Mouse (Mus musculus) heart, embryonic 12.5 days (tissue): ENCODE results near the gene Epha2. TPM values are rescaled to one million over a fixed set of nuclear protein-coding genes. Genes with fewer than 3 reads are reported as not detected.

ENCODE experiments used
- ATAC-seq: fragments of 200-750 bp; cut with Nextera tagmentation; 2 replicates; pipeline ENCODE4 v1.8.0; 2017; ENCODE audit warnings: moderate TSS enrichment, moderate library complexity; ENCODE audit not compliant: insufficient number of reproducible peaks, low FRiP score
- H3K27ac ChIP-seq: fragments of 300-500 bp; sonication (generic); 2 replicates; pipeline ENCODE4 v1.5.1; 2016; ENCODE audit warnings: mild to moderate bottlenecking, moderate library complexity; ENCODE audit not compliant: poor library complexity, severe bottlenecking
- H3K27me3 ChIP-seq: fragments of 300-500 bp; sonication (generic); replicated peaks from 2 replicates; pipeline ENCODE4 v1.6.1; 2016; ENCODE audit warnings: mild to moderate bottlenecking, moderate library complexity
- H3K36me3 ChIP-seq: fragments of 300-500 bp; sonication (generic); 2 replicates; pipeline ENCODE4 v1.6.1; 2016; ENCODE audit warnings: mild to moderate bottlenecking, moderate library complexity
- H3K4me1 ChIP-seq: fragments of 300-500 bp; sonication (generic); replicated peaks from 2 replicates; pipeline ENCODE4 v1.6.1; 2016; ENCODE audit warnings: mild to moderate bottlenecking
- H3K4me2 ChIP-seq: fragments of 300-500 bp; sonication (generic); 2 replicates; pipeline ENCODE4 v1.6.1; 2016; ENCODE audit warnings: mild to moderate bottlenecking, moderate library complexity
- H3K4me3 ChIP-seq: fragments of 300-500 bp; sonication (generic); 2 replicates; pipeline ENCODE4 v1.5.1; 2016; ENCODE audit warnings: mild to moderate bottlenecking
- H3K9ac ChIP-seq: fragments of 300-500 bp; sonication (generic); 2 replicates; pipeline ENCODE4 v1.6.1; 2016; ENCODE audit warnings: mild to moderate bottlenecking, moderate library complexity
- H3K9me3 ChIP-seq: fragments of 300-500 bp; sonication (generic); replicated peaks from 2 replicates; pipeline ENCODE4 v1.6.1; 2016; ENCODE audit warnings: mild to moderate bottlenecking, moderate library complexity
- WGBS: fragments of 180-500 bp; shearing (Covaris S2); methylation state at CpG from one replicate; pipeline ENCODE4 v1.1.7; 2016; 5-methylcytosine and 5-hydroxymethylcytosine counted together
- polyA plus RNA-seq: library from polyadenylated mRNA; unstranded; fragments of >200 nt; fragmentation: Nextera tagmentation; extraction: Ambion mirVana; gene quantifications from 2 replicates; pipeline ENCODE4 v1.2.1, GENCODE M21; 2016

Gene Epha2
- polyA plus RNA-seq, 1 experiment from 2014 or later, result 5.3 TPM

DNA sequence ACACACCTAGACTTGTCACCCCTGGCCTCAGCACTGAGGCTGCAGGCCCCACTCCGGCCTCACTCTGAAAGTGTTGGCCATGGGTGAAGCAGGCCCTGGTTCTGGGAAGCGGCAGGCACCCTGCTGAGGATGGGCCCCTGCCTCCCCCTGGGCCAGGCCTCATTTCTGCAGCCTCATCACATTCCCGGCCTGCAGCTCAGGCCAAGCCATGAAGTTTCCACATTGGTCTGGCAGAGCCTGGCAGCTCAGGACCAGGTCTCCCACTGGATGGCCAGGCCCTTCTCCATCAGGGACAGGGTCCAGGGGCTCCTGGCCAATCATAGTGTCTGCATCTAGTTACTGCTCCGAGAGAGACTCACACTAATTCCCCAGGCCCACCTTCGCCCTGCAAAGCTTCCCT, 33.7 kb downstream of the Epha2 start:
- H3K4me2 ChIP-seq, result no peak overlapping the region
- H3K4me1 ChIP-seq, result peaks cover 49% of the 10 kb centered on the region
- no peaks in the 10 kb centered on the region for H3K9me3 ChIP-seq
- no peak overlapping the region for H3K4me3 ChIP-seq
- H3K27ac ChIP-seq, result peak overlapping the region; percentile 29; the same call in 1 of the 2 replicates
- H3K36me3 ChIP-seq, result no peaks in the 10 kb centered on the region
- ATAC-seq, result no peak
- WGBS, result 67% methylated on average over 5 of the region's 5 CpGs
- H3K27me3 ChIP-seq, result no peaks in the 10 kb centered on the region
- H3K9ac ChIP-seq, result 0 out of 2 replicates have a peak overlapping the region, but pooled peaks have one; percentile 38

DNA sequence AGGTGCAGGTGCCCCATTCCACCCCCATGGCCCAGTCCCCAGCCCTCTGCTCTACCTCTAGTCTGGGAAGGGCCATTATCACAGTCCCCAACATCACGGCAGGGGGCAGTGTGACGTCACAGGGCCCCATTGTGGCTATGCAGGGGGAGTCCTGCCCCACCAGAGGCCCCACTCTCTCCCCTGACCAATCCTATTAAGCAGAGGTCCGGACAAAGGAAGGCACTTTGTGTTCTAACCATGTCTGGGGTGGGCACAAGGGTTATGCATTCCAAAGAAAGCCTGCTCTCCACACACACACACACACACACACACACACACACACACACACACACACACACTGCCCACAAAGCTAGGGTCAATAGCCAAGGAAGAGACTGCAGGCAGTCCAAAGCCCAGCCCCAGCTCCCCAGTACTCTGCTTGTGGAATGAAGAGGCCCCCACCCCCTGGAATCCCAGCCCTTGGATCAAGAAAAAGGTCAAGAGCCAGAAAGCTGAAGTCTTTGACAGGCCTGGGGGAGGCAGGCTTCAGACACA, 34.3 kb downstream of the Epha2 start:
- 27% methylated on average over 3 of the region's 3 CpGs for WGBS
- Histone ChIP-seq H3K27me3 (no peaks in the 10 kb centered on the region), H3K36me3 (no peaks in the 10 kb centered on the region), H3K9ac (no peak overlapping the region), H3K9me3 (no peaks in the 10 kb centered on the region), H3K27ac (peak overlapping the region; percentile 29), H3K4me2 (no peak overlapping the region), H3K4me3 (no peak overlapping the region), H3K4me1 (peaks cover 49% of the 10 kb centered on the region)
- 0 out of 2 replicates have a peak, but pooled peaks have one; percentile 24 for ATAC-seq

DNA sequence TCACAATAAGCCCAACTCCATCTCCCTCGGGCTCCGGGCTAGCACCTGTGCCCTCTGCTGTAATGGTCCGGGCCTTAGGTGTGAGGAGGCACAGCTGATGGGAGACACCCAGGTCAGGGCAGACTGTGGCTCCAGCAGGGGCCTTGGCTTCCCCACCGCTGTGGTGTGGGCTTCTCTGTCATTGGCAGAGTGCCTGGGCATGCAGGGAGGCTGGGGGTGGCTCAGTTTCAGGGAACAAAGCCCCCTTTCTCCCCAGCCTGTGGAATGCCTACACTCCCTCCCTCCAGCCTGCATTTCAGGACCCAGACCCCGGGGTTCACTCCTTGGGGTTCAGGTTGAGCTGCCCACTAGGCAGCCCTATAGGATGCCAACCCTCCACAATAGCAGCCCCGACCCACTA, 35.2 kb downstream of the Epha2 start:
- no peaks in the 10 kb centered on the region for H3K36me3 ChIP-seq
- H3K4me3 ChIP-seq, result no peak overlapping the region
- H3K9me3 ChIP-seq, result no peaks in the 10 kb centered on the region
- 71% methylated on average over 6 of the region's 6 CpGs for WGBS
- H3K9ac ChIP-seq, result no peak overlapping the region
- H3K4me1 ChIP-seq, result peaks cover 49% of the 10 kb centered on the region
- ATAC-seq, result no peak
- H3K4me2 ChIP-seq, result no peak overlapping the region
- no peaks in the 10 kb centered on the region for H3K27me3 ChIP-seq
- H3K27ac ChIP-seq, result no peak overlapping the region; the same call in 1 of the 2 replicates

DNA sequence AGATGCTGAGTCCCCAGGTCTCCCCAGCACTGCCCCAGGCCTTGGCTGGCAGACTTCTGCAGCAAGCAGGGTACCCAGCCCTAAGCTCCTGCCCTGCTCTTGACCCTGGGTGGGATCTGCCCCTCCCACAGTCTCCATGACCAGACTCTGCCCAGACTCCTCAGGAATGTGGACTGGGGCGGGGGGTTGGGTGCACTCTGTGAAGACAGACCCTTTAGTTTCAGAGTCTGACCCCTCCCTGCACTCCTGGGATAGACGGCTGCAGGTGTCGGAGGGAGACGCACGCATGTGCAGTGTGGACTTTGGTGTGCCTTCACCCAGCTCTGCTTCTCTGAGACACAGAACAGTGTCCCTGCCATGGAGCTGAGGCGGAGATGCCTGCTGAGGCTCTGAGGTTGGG, 36.9 kb downstream of the Epha2 start:
- no peaks in the 10 kb centered on the region for H3K9me3 ChIP-seq
- peak overlapping the region; percentile 2 for H3K27ac ChIP-seq
- H3K4me3 ChIP-seq, result no peak overlapping the region
- no peaks in the 10 kb centered on the region for H3K27me3 ChIP-seq
- no peaks in the 10 kb centered on the region for H3K36me3 ChIP-seq
- 0 out of 2 replicates have a peak overlapping the region, but pooled peaks have one; percentile 13 for H3K4me2 ChIP-seq
- no peak for ATAC-seq
- WGBS, result 30% methylated on average over 6 of the region's 6 CpGs
- peak overlapping the region; percentile 9; the same call in 1 of the 2 replicates for H3K9ac ChIP-seq
- H3K4me1 ChIP-seq, result peaks cover 49% of the 10 kb centered on the region

DNA sequence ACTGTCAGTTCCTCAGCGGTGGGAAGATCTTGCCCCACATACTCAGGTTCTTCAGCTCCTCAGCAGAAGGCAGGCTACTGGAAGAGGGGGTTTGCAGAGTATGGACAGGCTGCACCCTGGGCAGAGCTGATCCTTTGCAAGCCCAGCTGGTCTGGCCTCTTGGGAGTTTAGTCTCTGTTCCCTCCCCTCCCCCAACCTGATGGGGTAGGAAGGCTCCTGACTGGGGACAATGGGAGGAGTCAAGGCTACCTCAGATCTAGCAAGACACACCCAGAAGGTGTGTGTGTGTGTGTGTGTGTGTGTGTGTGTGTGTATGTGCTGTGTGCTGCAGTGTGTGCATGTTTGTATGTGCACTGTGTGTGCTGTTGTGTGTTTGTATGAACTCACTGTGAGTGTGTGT, 37.8 kb downstream of the Epha2 start:
- Histone ChIP-seq H3K9me3 (no peaks in the 10 kb centered on the region), H3K4me3 (no peak overlapping the region), H3K9ac (no peak overlapping the region), H3K27ac (no peak overlapping the region), H3K4me2 (no peak overlapping the region), H3K27me3 (no peaks in the 10 kb centered on the region), H3K36me3 (no peaks in the 10 kb centered on the region), H3K4me1 (peaks cover 46% of the 10 kb centered on the region)
- 30% methylated on average over 1 of the region's 1 CpGs for WGBS
- ATAC-seq, result no peak

DNA sequence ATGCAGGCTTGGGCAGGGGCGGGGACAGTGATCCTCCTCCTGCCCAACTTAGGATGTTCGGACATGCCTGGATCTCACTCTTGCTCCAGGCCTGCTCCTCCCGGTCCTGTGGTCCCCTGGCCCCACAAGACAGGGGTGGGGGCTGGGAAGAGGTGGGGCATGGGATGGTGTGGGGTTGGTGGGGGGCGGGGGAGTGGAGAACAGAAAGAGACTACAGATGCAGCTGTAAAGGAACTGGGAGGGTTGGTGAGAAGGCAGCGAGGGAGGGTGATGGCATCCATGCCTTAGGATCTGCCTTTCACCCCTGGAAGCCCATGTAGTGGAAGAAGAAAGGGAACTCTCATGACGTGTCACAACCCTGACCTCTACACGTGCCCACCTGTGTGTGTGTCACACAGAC, 40.4 kb downstream of the Epha2 start:
- Histone ChIP-seq H3K4me1 (peaks cover 22% of the 10 kb centered on the region), H3K27me3 (no peaks in the 10 kb centered on the region), H3K27ac (no peak overlapping the region), H3K9me3 (peaks cover under 1% of the 10 kb centered on the region; the same call in 1 of the 2 replicates), H3K36me3 (no peaks in the 10 kb centered on the region), H3K9ac (no peak overlapping the region), H3K4me3 (no peak overlapping the region), H3K4me2 (no peak overlapping the region)
- ATAC-seq, result no peak
- 67% methylated on average over 7 of the region's 7 CpGs for WGBS

DNA sequence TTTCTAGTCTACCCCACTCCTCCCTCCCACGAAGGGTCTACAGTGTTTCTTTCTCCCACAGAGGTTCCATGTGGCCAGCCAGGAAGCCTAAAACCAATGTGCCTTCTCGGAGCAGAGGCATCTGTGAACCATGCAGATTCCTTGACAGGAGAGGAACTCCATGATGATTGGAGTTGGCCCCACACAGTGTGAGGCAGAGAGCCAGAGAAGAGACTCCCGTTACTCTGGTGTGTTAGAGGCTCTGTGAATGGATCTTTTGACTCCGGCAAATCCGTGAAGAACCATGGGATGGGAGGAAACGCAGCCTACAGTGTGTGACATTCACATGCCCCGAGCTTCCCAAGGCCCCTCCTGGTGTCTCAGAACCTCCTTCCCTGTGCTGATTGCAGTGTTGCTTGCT, 42.5 kb downstream of the Epha2 start:
- ATAC-seq, result no peak
- Histone ChIP-seq H3K9me3 (peaks cover 6% of the 10 kb centered on the region; the same call in 1 of the 2 replicates), H3K27me3 (no peaks in the 10 kb centered on the region), H3K4me2 (no peak overlapping the region), H3K4me3 (no peak overlapping the region), H3K4me1 (peaks cover 19% of the 10 kb centered on the region), H3K27ac (no peak overlapping the region), H3K9ac (no peak overlapping the region), H3K36me3 (no peaks in the 10 kb centered on the region)
- WGBS, result 66% methylated on average over 7 of the region's 7 CpGs

DNA sequence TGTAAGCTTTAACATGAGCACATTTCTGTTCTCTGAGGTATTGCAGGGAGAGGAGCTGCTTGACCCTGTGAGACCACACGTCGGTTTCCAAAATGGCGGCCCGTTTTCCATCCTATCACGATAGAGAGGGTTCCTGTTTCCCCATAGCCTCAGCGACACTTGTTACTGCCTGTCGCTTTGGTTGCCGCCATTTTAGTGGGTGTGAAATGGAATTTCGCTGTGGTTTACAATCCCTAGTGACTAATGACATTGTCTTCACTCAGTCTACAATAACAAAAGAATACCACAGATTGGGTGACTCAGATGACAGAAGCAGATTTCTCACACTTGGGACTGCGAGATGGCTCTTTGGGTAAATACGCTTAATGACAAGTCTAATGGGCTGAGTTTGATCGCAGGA, 44.2 kb downstream of the Epha2 start:
- no peaks in the 10 kb centered on the region for H3K36me3 ChIP-seq
- ATAC-seq, result no peak
- H3K27me3 ChIP-seq, result no peaks in the 10 kb centered on the region
- no peak overlapping the region for H3K4me3 ChIP-seq
- peaks cover 6% of the 10 kb centered on the region; the same call in 1 of the 2 replicates for H3K9me3 ChIP-seq
- no peak overlapping the region for H3K27ac ChIP-seq
- peaks cover 9% of the 10 kb centered on the region for H3K4me1 ChIP-seq
- H3K4me2 ChIP-seq, result no peak overlapping the region
- no peak overlapping the region for H3K9ac ChIP-seq
- 88% methylated on average over 12 of the region's 12 CpGs for WGBS

DNA sequence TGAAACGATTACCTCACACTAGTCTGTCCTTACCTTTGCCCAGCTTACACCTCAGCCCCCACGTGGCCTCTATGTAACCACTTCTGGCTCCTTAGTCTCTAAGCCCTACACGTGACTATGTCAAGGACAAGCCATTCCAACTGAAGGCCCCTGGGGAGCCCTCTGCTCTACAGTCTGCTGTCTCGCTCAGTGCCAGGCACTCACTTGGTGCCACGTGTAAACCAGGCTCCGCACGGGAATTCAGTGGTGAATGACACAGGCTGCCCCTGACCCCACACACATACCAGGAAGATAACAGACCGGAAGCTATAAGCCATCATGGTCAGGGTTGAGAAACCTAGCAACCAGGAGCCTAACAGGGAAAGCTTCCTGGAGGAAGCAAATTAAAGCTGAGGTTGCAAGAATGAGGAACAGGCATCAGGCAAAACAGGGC, 46.3 kb downstream of the Epha2 start:
- ATAC-seq, result 0 out of 2 replicates have a peak, but pooled peaks have one; percentile 52
- no peak overlapping the region for H3K9ac ChIP-seq
- H3K27ac ChIP-seq, result no peak overlapping the region
- H3K4me1 ChIP-seq, result peaks cover 13% of the 10 kb centered on the region
- no peak overlapping the region for H3K4me2 ChIP-seq
- WGBS, result 27% methylated on average over 8 of the region's 8 CpGs
- no peaks in the 10 kb centered on the region for H3K27me3 ChIP-seq
- no peak overlapping the region for H3K4me3 ChIP-seq
- H3K9me3 ChIP-seq, result peaks cover 6% of the 10 kb centered on the region; the same call in 1 of the 2 replicates
- H3K36me3 ChIP-seq, result no peaks in the 10 kb centered on the region

DNA sequence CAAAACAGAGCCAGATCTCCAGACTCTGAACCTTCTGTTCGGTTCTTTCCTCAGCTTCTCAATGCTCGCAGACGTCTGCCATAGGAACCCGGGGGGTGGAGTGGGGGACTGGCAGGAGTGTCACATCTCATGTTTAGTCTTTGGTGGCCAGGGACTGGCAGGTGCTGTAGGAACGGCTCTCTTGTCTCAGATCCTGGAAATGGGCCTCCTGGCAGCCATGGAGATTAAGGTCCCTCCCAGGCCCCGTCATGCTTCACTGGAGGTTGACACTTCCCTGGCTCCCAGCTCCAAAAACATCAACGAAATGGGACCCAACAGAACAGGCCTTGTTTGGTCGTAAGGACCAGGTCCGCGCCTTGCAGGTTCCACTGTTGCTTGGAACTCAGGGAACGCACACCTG, 47.6 kb downstream of the Epha2 start:
- Histone ChIP-seq H3K4me2 (no peak overlapping the region), H3K9ac (no peak overlapping the region), H3K9me3 (peaks cover 6% of the 10 kb centered on the region; the same call in 1 of the 2 replicates), H3K36me3 (no peaks in the 10 kb centered on the region), H3K27ac (no peak overlapping the region), H3K4me3 (no peak overlapping the region), H3K27me3 (no peaks in the 10 kb centered on the region), H3K4me1 (peaks cover 13% of the 10 kb centered on the region)
- 72% methylated on average over 11 of the region's 11 CpGs for WGBS
- ATAC-seq, result no peak

DNA sequence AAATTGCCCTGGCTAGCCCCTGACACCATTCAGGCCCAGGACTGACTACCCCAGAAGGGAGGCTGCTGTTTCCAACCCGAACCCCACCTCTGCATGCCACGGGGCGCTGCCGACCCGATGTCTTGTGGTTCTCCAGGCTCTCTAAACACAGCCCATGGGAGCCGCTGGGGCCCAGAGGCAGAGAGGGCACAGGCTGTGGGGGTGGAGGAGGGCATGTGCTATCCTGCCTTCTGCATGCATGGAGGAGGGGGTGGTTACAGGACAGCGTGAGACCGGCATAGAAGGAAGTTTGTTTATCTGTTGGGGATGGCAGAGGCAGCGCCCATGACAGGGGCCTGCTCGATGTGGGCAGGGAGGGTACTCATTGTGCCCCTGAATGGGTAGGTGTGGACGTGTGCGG, 49.0 kb downstream of the Epha2 start:
- no peaks in the 10 kb centered on the region for H3K27me3 ChIP-seq
- 73% methylated on average over 12 of the region's 12 CpGs for whole genome bisulfite sequencing

DNA sequence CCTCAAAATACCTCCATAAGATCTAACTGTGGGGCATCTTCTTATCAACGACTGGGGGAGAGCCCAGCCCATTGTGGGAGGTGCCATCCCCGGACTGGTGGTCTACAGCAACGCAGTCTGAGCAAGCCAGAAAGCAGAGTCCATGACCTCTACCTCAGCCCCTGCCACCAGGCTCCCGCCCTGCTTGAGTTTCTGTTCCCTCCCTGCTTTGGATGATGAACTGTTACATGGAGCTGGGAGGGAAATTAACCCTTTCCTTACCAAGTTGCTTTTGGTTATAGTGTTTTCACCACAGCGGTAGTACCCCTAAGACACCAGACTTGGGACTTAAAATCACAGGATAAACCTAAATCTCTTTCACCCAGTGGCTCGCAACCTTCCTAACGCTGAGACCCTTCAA, 50.9 kb downstream of the Epha2 start:
- Histone ChIP-seq H3K9me3 (no peaks in the 10 kb centered on the region; the same call in 1 of the 2 replicates), H3K4me1 (peaks cover 16% of the 10 kb centered on the region), H3K36me3 (no peaks in the 10 kb centered on the region), H3K9ac (no peak overlapping the region), H3K27me3 (no peaks in the 10 kb centered on the region), H3K4me3 (no peak overlapping the region), H3K4me2 (no peak overlapping the region), H3K27ac (no peak overlapping the region)
- no peak for ATAC-seq
- 57% methylated on average over 7 of the region's 7 CpGs for WGBS

More for the DNA sequence above, 49.0 kb downstream of the Epha2 start:
- Histone ChIP-seq H3K4me3 (no peak overlapping the region), H3K27ac (no peak overlapping the region), H3K4me1 (peaks cover 16% of the 10 kb centered on the region), H3K36me3 (no peaks in the 10 kb centered on the region), H3K9me3 (peaks cover 6% of the 10 kb centered on the region; the same call in 1 of the 2 replicates), H3K9ac (no peak overlapping the region), H3K4me2 (no peak overlapping the region)
- no peak for ATAC-seq
